12 mouse cellular contexts compared by ENCODE assay signal in genomic region chr19:59422393-59422792, GRCm38 (mm10). TPM values are rescaled to one million over a fixed set of nuclear protein-coding genes. Genes with fewer than 3 reads are reported as not detected.
A peak's percentile ranks its signal among the peaks of the same experiment; 100 is the strongest.
DNase-seq lines count a peak whose midpoint lies in the region; ATAC-seq and TF ChIP-seq lines count a peak whose summit lies in the region.
"Had no signal": no experiment of that assay in that cellular context is flagged by ENCODE, and none has a peak within 500 bp of the region (broad histone marks: within the 10 kb centered on the region; RNA-seq: fewer than 3 reads in every experiment).

No protein-coding gene starts in this region.

- ATAC-seq in kidney, embryonic 15.5 days (replicated peaks; ENCODE audit: low FRiP score), result no peak
- no peak for ATAC-seq in embryonic facial prominence, embryonic 13.5 days (ENCODE audit: insufficient number of reproducible peaks, insufficient read depth, low FRiP score, low TSS enrichment, low read depth)
- no peak for ATAC-seq in hindbrain, postnatal 0 days
- peak; percentile 54; the same call in 1 of the 2 replicates for ATAC-seq in neural tube, embryonic 12.5 days (ENCODE audit: low FRiP score, low read depth)

- peaks cover 22% of the 10 kb centered on the region for H3K4me1 ChIP-seq in kidney, embryonic 15.5 days
- peaks cover 40% of the 10 kb centered on the region for H3K4me1 ChIP-seq in embryonic facial prominence, embryonic 13.5 days
- H3K4me1 ChIP-seq in hindbrain, postnatal 0 days (ENCODE audit: insufficient read depth, low read length), result no peaks in the 10 kb centered on the region
- H3K4me1 ChIP-seq in neural tube, embryonic 12.5 days, result no peaks in the 10 kb centered on the region; the same call in 1 of the 2 replicates
- H3K4me1 ChIP-seq: liver, embryonic 13.5 days had no signal

- H3K4me2 ChIP-seq in kidney, embryonic 15.5 days, result peak overlapping the region; percentile 45
- peak overlapping the region; percentile 46 for H3K4me2 ChIP-seq in embryonic facial prominence, embryonic 13.5 days
- peak overlapping the region; percentile 27; the same call in 1 of the 2 replicates for H3K4me2 ChIP-seq in hindbrain, postnatal 0 days (ENCODE audit: low read depth, low read length)
- H3K4me2 ChIP-seq in neural tube, embryonic 12.5 days (replicated peaks), result peak overlapping the region; percentile 45
- H3K4me2 ChIP-seq: liver, embryonic 13.5 days had no signal

- no peak for DNase-seq in kidney, postnatal 14 days
- DNase-seq in hindbrain, postnatal 0 days (ENCODE audit: low spot score), result peak; percentile 17
- DNase-seq in cerebellum, adult 9-11 months, result no peak
- DNase-seq in gastrocnemius, postnatal 25 days, result no peak
- DNase-seq in urinary bladder, postnatal 36 days (ENCODE audit: low spot score in 2 of 2), result no peak
- DNase-seq: liver, embryonic 13.5 days had no signal

- H3K4me3 ChIP-seq in kidney, embryonic 15.5 days (replicated peaks), result peak overlapping the region; percentile 19; the same call in 1 of the 2 replicates
- no peak overlapping the region for H3K4me3 ChIP-seq in embryonic facial prominence, embryonic 13.5 days
- H3K4me3 ChIP-seq in hindbrain, postnatal 0 days (ENCODE audit: low read length), result no peak overlapping the region
- no peak overlapping the region for H3K4me3 ChIP-seq in neural tube, embryonic 12.5 days
- H3K4me3 ChIP-seq: erythroblast, embryonic 14.5 days; liver, embryonic 13.5 days had no signal

- TF ChIP-seq CTCF in hindbrain, postnatal 0 days (IDR thresholded peaks at IDR 0.05; ENCODE audit: low read depth), result peak; percentile 4; the same call in 1 of the 2 replicates

- H3K27ac ChIP-seq in kidney, embryonic 15.5 days, result no peak overlapping the region
- no peak overlapping the region for H3K27ac ChIP-seq in embryonic facial prominence, embryonic 13.5 days
- H3K27ac ChIP-seq in hindbrain, postnatal 0 days, result no peak overlapping the region
- no peak overlapping the region for H3K27ac ChIP-seq in neural tube, embryonic 12.5 days
- H3K27ac ChIP-seq: liver, embryonic 13.5 days had no signal

- no peaks in the 10 kb centered on the region for H3K9me3 ChIP-seq in kidney, embryonic 15.5 days (replicated peaks)
- H3K9me3 ChIP-seq in embryonic facial prominence, embryonic 13.5 days, result no peaks in the 10 kb centered on the region
- H3K9me3 ChIP-seq in hindbrain, postnatal 0 days (ENCODE audit: low read length), result no peaks in the 10 kb centered on the region
- H3K9me3 ChIP-seq in neural tube, embryonic 12.5 days, result no peaks in the 10 kb centered on the region
- H3K9me3 ChIP-seq: liver, embryonic 13.5 days had no signal

- H3K9ac ChIP-seq in kidney, embryonic 15.5 days, result no peak overlapping the region
- H3K9ac ChIP-seq in embryonic facial prominence, embryonic 13.5 days, result no peak overlapping the region
- no peak overlapping the region for H3K9ac ChIP-seq in hindbrain, postnatal 0 days (replicated peaks; ENCODE audit: low read length)
- H3K9ac ChIP-seq in neural tube, embryonic 12.5 days, result no peak overlapping the region
- H3K9ac ChIP-seq: liver, embryonic 13.5 days had no signal

- peaks cover 4% of the 10 kb centered on the region; the same call in 1 of the 2 replicates for H3K27me3 ChIP-seq in kidney, embryonic 15.5 days
- peaks cover 12% of the 10 kb centered on the region for H3K27me3 ChIP-seq in embryonic facial prominence, embryonic 13.5 days
- H3K27me3 ChIP-seq in hindbrain, postnatal 0 days (ENCODE audit: insufficient read depth, low read length), result no peaks in the 10 kb centered on the region
- 0 out of 2 replicates have a peak, but pooled peaks cover 5% of the 10 kb centered on the region for H3K27me3 ChIP-seq in neural tube, embryonic 12.5 days (replicated peaks)
- H3K27me3 ChIP-seq: CH12.LX had no signal

- H3K36me3 ChIP-seq in kidney, embryonic 15.5 days, result no peaks in the 10 kb centered on the region
- no peaks in the 10 kb centered on the region for H3K36me3 ChIP-seq in embryonic facial prominence, embryonic 13.5 days
- H3K36me3 ChIP-seq in hindbrain, postnatal 0 days (ENCODE audit: insufficient read depth, low read length), result no peaks in the 10 kb centered on the region
- H3K36me3 ChIP-seq in neural tube, embryonic 12.5 days, result no peaks in the 10 kb centered on the region
- H3K36me3 ChIP-seq: liver, embryonic 13.5 days had no signal

- WGBS in kidney, embryonic 15.5 days, result 10% methylated on average over 8 of the region's 8 CpGs
- WGBS in embryonic facial prominence, embryonic 13.5 days, result 14% methylated on average over 8 of the region's 8 CpGs
- WGBS in hindbrain, postnatal 0 days, result 4% methylated on average over 8 of the region's 8 CpGs
- 9% methylated on average over 8 of the region's 8 CpGs for WGBS in neural tube, embryonic 12.5 days

RNA-seq across cellular contexts. Expression of gene Emx2, which starts 35.8 kb away (rescaled TPM):
- polyA plus RNA-seq in kidney, embryonic 15.5 days (2015; fragmentation: Nextera tagmentation; extraction: Ambion mirVana), result 38.8 TPM in 2 replicates
- 23.8 and 24.7 TPM in 2 replicates for polyA plus RNA-seq in embryonic facial prominence, embryonic 13.5 days (2015; fragmentation: Nextera tagmentation; extraction: Ambion mirVana)
- 0.18 and 0.47 TPM in 2 replicates for total RNA-seq in hindbrain, postnatal 0 days (2014; rRNA removed)
- 0.08 and 0.15 TPM in 2 replicates for polyA plus RNA-seq in hindbrain, postnatal 0 days (2015; fragmentation: Nextera tagmentation; extraction: Ambion mirVana)
- polyA plus RNA-seq in neural tube, embryonic 12.5 days (2016; fragmentation: Nextera tagmentation; extraction: Ambion mirVana), result 0.54 and 2.1 TPM in 2 replicates
- total RNA-seq in gastrocnemius, postnatal 25 days (2021), result 1 to 10 TPM; 1.4 TPM
- total RNA-seq: CH12.LX had no signal
- polyA plus RNA-seq: erythroblast, embryonic 14.5 days; heart, postnatal 0 days; liver, embryonic 13.5 days had no signal
